Mouse (Mus musculus): ENCODE measurements around the gene Vmp1. TPM values are rescaled to one million over a fixed set of nuclear protein-coding genes. Genes with fewer than 3 reads are reported as not detected.
A peak's percentile ranks its signal among the peaks of the same experiment; 100 is the strongest.

Gene Vmp1
- 60.4 and 75.6 TPM in 2 replicates for polyA plus RNA-seq (2015; fragmentation: Nextera tagmentation; extraction: Ambion mirVana)

DNA sequence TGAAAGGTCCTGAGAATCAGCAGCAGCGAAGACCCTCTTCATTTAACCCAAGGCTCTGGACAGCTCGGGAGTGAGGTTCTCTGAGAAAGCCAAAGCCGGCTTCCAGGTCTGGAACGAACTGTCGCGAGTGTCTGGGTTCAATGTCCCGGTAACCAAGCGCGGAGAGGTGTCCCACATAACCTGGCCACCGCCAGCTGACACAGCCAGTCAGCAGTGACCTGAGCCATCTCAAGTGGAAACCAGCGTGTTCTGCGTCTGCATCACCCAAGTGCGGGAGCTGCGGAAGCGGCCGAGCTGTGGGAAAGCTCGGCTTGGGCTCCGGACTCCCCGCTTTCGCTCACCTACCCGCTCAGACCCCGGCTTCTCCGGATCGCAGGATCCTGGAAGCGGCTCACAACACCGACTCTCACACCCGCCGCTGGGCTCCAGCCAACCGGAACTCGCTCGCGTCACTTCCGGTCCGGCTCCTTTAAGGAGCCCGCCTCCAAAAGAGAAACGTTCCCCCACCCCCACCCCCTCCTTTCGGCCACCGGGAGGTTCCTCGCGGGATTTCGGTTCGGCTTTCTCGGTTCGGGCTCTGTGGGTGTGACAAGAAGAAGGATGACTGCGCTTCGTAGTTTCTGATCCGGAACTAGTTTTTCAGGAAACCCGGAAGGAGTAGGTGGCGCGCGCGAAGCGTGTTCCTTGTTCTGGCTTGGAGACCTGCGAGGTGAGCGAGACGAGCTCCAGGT lies at the start of gene Vmp1, which contains the start of gene Ptrh2:
Vmp1 (minus strand) TSS at position 442 of the 731 bp plus-strand sequence.
Ptrh2 (plus strand) TSS at position 591 of the 731 bp plus-strand sequence.

DNA sequence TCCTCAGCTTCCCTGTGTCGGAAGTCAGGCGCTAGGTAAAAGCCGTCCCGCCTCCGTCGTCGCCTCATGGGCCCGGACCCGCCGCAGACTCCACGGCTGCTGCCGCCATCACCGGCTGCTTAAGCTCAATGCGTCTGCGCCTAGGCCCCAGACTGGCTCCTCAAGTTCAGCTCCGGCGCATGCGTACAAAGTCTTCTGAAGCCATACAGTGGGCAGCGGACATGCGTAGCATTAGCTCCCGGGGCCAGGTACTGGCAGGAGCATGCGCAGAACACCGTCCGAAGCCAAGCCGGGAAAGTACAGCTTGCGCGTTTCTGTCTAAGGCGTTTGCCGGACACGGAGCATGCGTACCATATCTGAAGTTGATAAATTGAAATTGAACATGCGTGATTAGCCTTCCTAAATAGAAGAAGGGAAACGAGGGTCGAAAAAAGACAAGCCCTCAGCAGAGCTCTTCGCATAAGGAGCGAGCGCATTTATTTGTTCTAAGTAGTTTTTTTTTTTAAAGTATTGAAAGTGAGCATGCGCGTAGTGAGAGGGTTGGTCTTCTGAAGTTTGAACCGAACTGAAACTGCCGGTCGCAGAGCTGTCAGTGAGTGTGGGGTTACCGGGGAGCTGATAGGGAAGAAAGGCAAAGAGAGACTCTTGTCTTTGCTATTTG lies 138.9 kb downstream of the Vmp1 start, which contains the start of the genes Rps6kb1 and Tubd1:
Rps6kb1 (minus strand) TSS at position 167 of the 661 bp plus-strand sequence.
Tubd1 (plus strand) TSS at position 353 of the 661 bp plus-strand sequence.

MicroRNAs within 50 kb of the gene (microRNA counts, 519-probe panel; counts per million panel counts)
- microRNA mmu-miR-21: 5,714 counts per million, percentile 90 among the panel's probes with 10 or more counts

Small RNAs within 50 kb of the gene (microRNA-seq; reads per million reads assigned to microRNA genes)
- 5,432 to 6,188 reads per million in 2 experiments for gene Mir21a

Other genes with a start within 250 kb of the Vmp1 start
- gene Rnft1, start 199.2 kb downstream of the Vmp1 start, polyA plus RNA-seq (2015; fragmentation: Nextera tagmentation; extraction: Ambion mirVana): 42.6 and 47.2 TPM in 2 replicates
- gene Rps6kb1, start 139.0 kb downstream of the Vmp1 start, polyA plus RNA-seq (2015; fragmentation: Nextera tagmentation; extraction: Ambion mirVana): 70.2 and 76.0 TPM in 2 replicates
- gene Tubd1, start 138.8 kb downstream of the Vmp1 start, polyA plus RNA-seq (2015; fragmentation: Nextera tagmentation; extraction: Ambion mirVana): 4.9 and 5.0 TPM in 2 replicates
- gene Ptrh2, start 149 bp upstream of the Vmp1 start, polyA plus RNA-seq (2015; fragmentation: Nextera tagmentation; extraction: Ambion mirVana): 14.0 and 14.3 TPM in 2 replicates
- gene Cltc, start 73.7 kb upstream of the Vmp1 start, polyA plus RNA-seq (2015; fragmentation: Nextera tagmentation; extraction: Ambion mirVana): 56.6 and 59.6 TPM in 2 replicates
- gene Dhx40, start 123.9 kb upstream of the Vmp1 start, polyA plus RNA-seq (2015; fragmentation: Nextera tagmentation; extraction: Ambion mirVana): 9.7 and 11.2 TPM in 2 replicates

Measured in skeletal muscle tissue, postnatal 0 days (tissue).